23 mouse cellular contexts compared by ENCODE assay signal in genomic region chr6:67127727-67128126, GRCm38 (mm10).
A peak's percentile ranks its signal among the peaks of the same experiment; 100 is the strongest.
DNase-seq lines count a peak whose midpoint lies in the region; ATAC-seq lines count a peak whose summit lies in the region.
"Had no signal": no experiment of that assay in that cellular context is flagged by ENCODE, and none has a peak within 500 bp of the region (broad histone marks: within the 10 kb centered on the region; RNA-seq: fewer than 3 reads in every experiment).

No protein-coding gene starts in this region.

- H3K9me3 ChIP-seq in intestine, embryonic 16.5 days (ENCODE audit: control insufficient read depth, low read length), result no peaks in the 10 kb centered on the region; the same call in 1 of the 2 replicates
- H3K9me3 ChIP-seq: embryonic facial prominence, embryonic 15.5 days; G1E; hindbrain, embryonic 12.5 days had no signal

- H3K27me3 ChIP-seq in intestine, embryonic 16.5 days (replicated peaks; ENCODE audit: control insufficient read depth, insufficient read depth, low read length), result no peaks in the 10 kb centered on the region
- H3K27me3 ChIP-seq: CH12.LX; embryonic facial prominence, embryonic 15.5 days; forebrain, embryonic 15.5 days; hindbrain, embryonic 12.5 days had no signal

- 90% methylated on average over 4 of the region's 4 CpGs for WGBS in intestine, embryonic 16.5 days

- H3K4me2 ChIP-seq in intestine, embryonic 16.5 days (ENCODE audit: low read depth, low read length), result no peak overlapping the region
- H3K4me2 ChIP-seq: embryonic facial prominence, embryonic 15.5 days; forebrain, embryonic 15.5 days; hindbrain, embryonic 12.5 days had no signal

- no peak overlapping the region for H3K9ac ChIP-seq in intestine, embryonic 16.5 days (ENCODE audit: low read depth, low read length)
- H3K9ac ChIP-seq: embryonic facial prominence, embryonic 15.5 days; forebrain, embryonic 15.5 days; hindbrain, embryonic 12.5 days had no signal

- H3K4me3 ChIP-seq in intestine, embryonic 16.5 days (ENCODE audit: low read length), result no peak overlapping the region
- H3K4me3 ChIP-seq: embryonic facial prominence, embryonic 15.5 days; erythroblast, embryonic 14.5 days; forebrain, embryonic 10.5 days; forebrain, embryonic 15.5 days; hindbrain, embryonic 12.5 days had no signal

- H3K36me3 ChIP-seq in intestine, embryonic 16.5 days (ENCODE audit: control insufficient read depth, insufficient read depth, low read length), result no peaks in the 10 kb centered on the region
- H3K36me3 ChIP-seq: embryonic facial prominence, embryonic 15.5 days; forebrain, embryonic 10.5 days; forebrain, embryonic 15.5 days; G1E; hindbrain, embryonic 12.5 days had no signal

- no peak overlapping the region for H3K27ac ChIP-seq in intestine, embryonic 16.5 days (ENCODE audit: low read length)
- H3K27ac ChIP-seq: embryonic facial prominence, embryonic 15.5 days; forebrain, embryonic 10.5 days; forebrain, embryonic 15.5 days; hindbrain, embryonic 12.5 days had no signal

- no peaks in the 10 kb centered on the region for H3K4me1 ChIP-seq in intestine, embryonic 16.5 days (ENCODE audit: control insufficient read depth, insufficient read depth, low read length)
- H3K4me1 ChIP-seq: forebrain, embryonic 15.5 days had no signal

- ATAC-seq in intestine, embryonic 16.5 days, result no peak
- ATAC-seq: activated CD4-positive, CD25-positive, alpha-beta regulatory T cell, adult 4 months; forebrain, embryonic 15.5 days; hindbrain, embryonic 16.5 days had no signal

- peak; percentile 54 for DNase-seq in adrenal gland, adult 2 months
- DNase-seq in adrenal gland, adult 18-20 months (ENCODE audit: low spot score in 2 of 2), result no peak
- DNase-seq in heart, adult 11 months, result peak; percentile 82
- DNase-seq in heart, adult 18-20 months, result no peak
- peak; percentile 59 for DNase-seq in R1 (ENCODE audit: low read depth, low spot score)
- DNase-seq in cerebellum, postnatal 10 days, result no peak
- DNase-seq: cerebellum, adult 11-12 months; cerebellum, adult 9-10 months; cerebellum, postnatal 36 days; gastrocnemius, postnatal 10 days; heart, postnatal 10 days; heart, postnatal 4 days; kidney, adult 18-20 months had no signal

Comparison
In these comparisons a context has a peak if more than half of its experiments do, and no peak if none do; other contexts are left out.
1. DNase-seq: peak in adrenal gland, adult 2 months (single experiment), heart, adult 11 months (single experiment) and R1 (single experiment); none in adrenal gland, adult 18-20 months (0 of 2), heart, adult 18-20 months (0 of 2) and cerebellum, postnatal 10 days (0 of 2).